ENCODE assay signal across 16 mouse cellular contexts in the genomic region with DNA sequence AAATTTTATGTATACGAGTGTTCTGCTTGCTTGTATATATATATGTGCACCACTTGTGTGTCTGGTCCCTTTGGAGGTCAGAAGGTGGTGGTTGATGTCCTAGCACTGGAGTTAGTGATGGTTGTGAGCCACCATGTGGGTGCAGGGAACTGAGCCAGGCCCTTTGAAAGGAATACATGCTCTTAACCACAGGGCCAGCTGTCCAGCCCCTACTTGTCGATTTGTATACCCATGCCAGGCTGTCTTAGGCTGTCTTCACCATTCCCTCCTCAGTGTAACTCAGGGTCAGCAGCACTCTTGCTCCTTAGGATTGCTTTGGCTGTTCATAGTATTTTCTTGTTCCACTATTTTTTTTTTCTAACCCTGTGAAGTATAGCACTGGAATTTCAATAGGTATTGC. TPM values are rescaled to one million over a fixed set of nuclear protein-coding genes. Genes with fewer than 3 reads are reported as not detected.
"Had no signal": no experiment of that assay in that cellular context is flagged by ENCODE, and none has a peak within 500 bp of the region (broad histone marks: within the 10 kb centered on the region; RNA-seq: fewer than 3 reads in every experiment).

No protein-coding gene starts in this region.

- H3K4me2 ChIP-seq: neural tube, embryonic 13.5 days; neural tube, embryonic 15.5 days; stomach, embryonic 15.5 days had no signal

- DNase-seq: retina, postnatal 1 day; right cerebral cortex, adult 18-20 months; right cerebral cortex, postnatal 14 days; right cerebral cortex, postnatal 25 days; right cerebral cortex, postnatal 4 days; spleen, adult 18-20 months; thymus, adult 18-20 months; thymus, adult 2 months; thymus, postnatal 14 days; thymus, postnatal 25 days; thymus, postnatal 36 days; thymus, postnatal 4 days had no signal

- H3K27me3 ChIP-seq: neural tube, embryonic 13.5 days; neural tube, embryonic 15.5 days; stomach, embryonic 15.5 days had no signal

- H3K36me3 ChIP-seq: neural tube, embryonic 15.5 days; stomach, embryonic 15.5 days had no signal

- H3K4me3 ChIP-seq: neural tube, embryonic 13.5 days; neural tube, embryonic 15.5 days; stomach, embryonic 15.5 days had no signal

RNA-seq across cellular contexts. Expression of gene Gpnmb, which starts 41.5 kb away (rescaled TPM):
- total RNA-seq: neutrophil, adult 5-6 weeks had no signal
